Mouse (Mus musculus) liver, adult 2 months (tissue): ENCODE results near the gene Nek7. TPM values are rescaled to one million over a fixed set of nuclear protein-coding genes. Genes with fewer than 3 reads are reported as not detected.
A peak's percentile ranks its signal among the peaks of the same experiment; 100 is the strongest.

ENCODE experiments used
- DNase-seq: peaks from one replicate; pipeline ENCODE4 v3.0.0-alpha.2; 2011; ENCODE audit warnings: low read depth, low spot score; ENCODE audit errors: extremely low read depth
- H3K27ac ChIP-seq: fragments of 200-500 bp; replicated peaks from 2 replicates; pipeline ENCODE4 v1.5.1; 2012; ENCODE audit warnings: low read depth, mild to moderate bottlenecking, control low read depth, inconsistent platforms, low read length; ENCODE audit not compliant: insufficient read depth
- H3K27me3 ChIP-seq: fragments of 200-500 bp; 2 replicates; pipeline ENCODE4 v1.6.1; 2012; ENCODE audit warnings: mild to moderate bottlenecking, moderate library complexity, low read length, inconsistent platforms; ENCODE audit not compliant: control insufficient read depth, insufficient read depth
- H3K36me3 ChIP-seq: fragments of 200-500 bp; 2 replicates; pipeline ENCODE4 v1.6.1; 2012; ENCODE audit warnings: low read length, inconsistent platforms; ENCODE audit not compliant: control insufficient read depth, insufficient read depth
- H3K4me1 ChIP-seq: fragments of 200-500 bp; 2 replicates; pipeline ENCODE4 v1.6.1; 2011; ENCODE audit warnings: low read length; ENCODE audit not compliant: control insufficient read depth, insufficient read depth
- H3K4me3 ChIP-seq: fragments of 200-500 bp; 2 replicates; pipeline ENCODE4 v1.5.1; 2011; ENCODE audit warnings: low read depth, mild to moderate bottlenecking, control low read depth, low read length, moderate library complexity; ENCODE audit not compliant: insufficient read depth
- H3K79me2 ChIP-seq: fragments of 200-500 bp; 2 replicates; pipeline ENCODE4 v1.6.1; 2012; ENCODE audit warnings: inconsistent platforms, mild to moderate bottlenecking, low read length, moderate library complexity; ENCODE audit not compliant: control insufficient read depth, insufficient read depth
- H3K9ac ChIP-seq: fragments of 200-500 bp; 2 replicates; pipeline ENCODE4 v1.6.1; 2012; ENCODE audit warnings: low read depth, mild to moderate bottlenecking, control low read depth, inconsistent platforms, low read length
- CTCF ChIP-seq: fragments of 200-500 bp; IDR thresholded peaks from 2 replicates; pipeline ENCODE4 v1.5.1; 2011; ENCODE audit warnings: low read depth, low read length, control low read depth
- POLR2A ChIP-seq: fragments of 200-500 bp; IDR thresholded peaks from 2 replicates; pipeline ENCODE4 v1.6.1; 2011; ENCODE audit warnings: low read length, control low read depth; ENCODE audit not compliant: insufficient read depth; ENCODE audit errors: extremely low read depth
- WGBS: fragments of 180-500 bp; shearing (Covaris S2); methylation state at CpG from one replicate; pipeline ENCODE4 v1.1.7; 2018; 5-methylcytosine and 5-hydroxymethylcytosine counted together
- polyA plus RNA-seq: library from polyadenylated mRNA; depleted of rRNA; stranded (reverse); fragments of >200 nt; gene quantifications from 2 replicates; pipeline ENCODE4 v1.2.3, GENCODE M21; 2012
- total RNA-seq: library from RNA; depleted of rRNA; stranded (reverse); fragments of >200 nt; gene quantifications from 2 replicates; pipeline ENCODE4 v1.2.3, GENCODE M21; 2014

Gene Nek7
- total and polyA plus RNA-seq, 2 experiments: 6.3 to 31.5 TPM

- no peak for DNase-seq
- WGBS: 90% methylated on average over 3 of the region's 3 CpGs
Measured at GRCm38 (mm10) chr1:138615388-138615787, 4.6 kb downstream of the Nek7 start.

GRCm38 (mm10) chr1:138614552-138615287 is 5.2 kb downstream of the Nek7 start:
- TF ChIP-seq CTCF (no peak), POLR2A (no peak)
- WGBS: 60% methylated on average over 6 of the region's 6 CpGs
- no peak overlapping the region for H3K27ac ChIP-seq
- H3K79me2 ChIP-seq: peaks cover 17% of the 10 kb centered on the region; the same call in 1 of the 2 replicates
- peak; percentile 31 for DNase-seq
- H3K27me3 ChIP-seq: no peaks in the 10 kb centered on the region
- H3K9ac ChIP-seq: no peak overlapping the region
- peaks cover 10% of the 10 kb centered on the region for H3K4me1 ChIP-seq
- H3K36me3 ChIP-seq: peaks cover 7% of the 10 kb centered on the region; the same call in 1 of the 2 replicates
- H3K4me3 ChIP-seq: no peak overlapping the region

More at GRCm38 (mm10) chr1:138615388-138615787, 4.6 kb downstream of the Nek7 start:
- Histone ChIP-seq H3K9ac (no peak overlapping the region), H3K36me3 (peaks cover 7% of the 10 kb centered on the region; the same call in 1 of the 2 replicates), H3K79me2 (peaks cover 17% of the 10 kb centered on the region; the same call in 1 of the 2 replicates), H3K27ac (no peak overlapping the region), H3K4me1 (peaks cover 10% of the 10 kb centered on the region), H3K27me3 (no peaks in the 10 kb centered on the region), H3K4me3 (no peak overlapping the region)
- no peak for TF ChIP-seq POLR2A

- H3K36me3 ChIP-seq: peaks cover 7% of the 10 kb centered on the region; the same call in 1 of the 2 replicates
- TF ChIP-seq POLR2A: no peak
- TF ChIP-seq CTCF: no peak
- no peak overlapping the region for H3K4me3 ChIP-seq
- no peak for DNase-seq
- peaks cover 22% of the 10 kb centered on the region; the same call in 1 of the 2 replicates for H3K79me2 ChIP-seq
- no peak overlapping the region for H3K27ac ChIP-seq
- H3K27me3 ChIP-seq: no peaks in the 10 kb centered on the region
- H3K9ac ChIP-seq: no peak overlapping the region
- WGBS: 15% methylated on average over 1 of the region's 1 CpGs
- H3K4me1 ChIP-seq: peaks cover 18% of the 10 kb centered on the region
Measured at GRCm38 (mm10) chr1:138612177-138612576, 7.8 kb downstream of the Nek7 start.

- DNase-seq: no peak
- WGBS: 26% methylated on average over 12 of the region's 12 CpGs
- H3K27ac ChIP-seq: peak overlapping the region; percentile 69
- H3K79me2 ChIP-seq: peaks cover 14% of the 10 kb centered on the region; the same call in 1 of the 2 replicates
- H3K4me3 ChIP-seq: no peak overlapping the region
- peak overlapping the region; percentile 55 for H3K9ac ChIP-seq
- peaks cover 23% of the 10 kb centered on the region for H3K4me1 ChIP-seq
- TF ChIP-seq CTCF (peak; percentile 20; the same call in 1 of the 2 replicates), POLR2A (no peak)
- no peaks in the 10 kb centered on the region for H3K27me3 ChIP-seq
- H3K36me3 ChIP-seq: peaks cover 3% of the 10 kb centered on the region; the same call in 1 of the 2 replicates
Measured at GRCm38 (mm10) chr1:138609176-138609575, 10.8 kb downstream of the Nek7 start.

GRCm38 (mm10) chr1:138608336-138608735 is 11.6 kb downstream of the Nek7 start:
- H3K4me3 ChIP-seq: no peak overlapping the region
- WGBS: 95% methylated on average over 7 of the region's 7 CpGs
- DNase-seq: no peak
- TF ChIP-seq POLR2A: no peak
- H3K79me2 ChIP-seq: peaks cover 19% of the 10 kb centered on the region; the same call in 1 of the 2 replicates
- no peaks in the 10 kb centered on the region for H3K27me3 ChIP-seq
- H3K36me3 ChIP-seq: 0 out of 2 replicates have a peak, but pooled peaks cover 1% of the 10 kb centered on the region
- no peak overlapping the region; the same call in 1 of the 2 replicates for H3K27ac ChIP-seq
- H3K9ac ChIP-seq: no peak overlapping the region
- H3K4me1 ChIP-seq: peaks cover 28% of the 10 kb centered on the region

- H3K9ac ChIP-seq: no peak overlapping the region
- peaks cover 30% of the 10 kb centered on the region for H3K4me1 ChIP-seq
- no peak for DNase-seq
- TF ChIP-seq CTCF (no peak), POLR2A (no peak)
- H3K27me3 ChIP-seq: no peaks in the 10 kb centered on the region
- H3K27ac ChIP-seq: no peak overlapping the region; the same call in 1 of the 2 replicates
- 72% methylated on average over 7 of the region's 7 CpGs for WGBS
- no peak overlapping the region for H3K4me3 ChIP-seq
- no peaks in the 10 kb centered on the region for H3K36me3 ChIP-seq
- peaks cover 22% of the 10 kb centered on the region; the same call in 1 of the 2 replicates for H3K79me2 ChIP-seq
Measured at GRCm38 (mm10) chr1:138607862-138608261, 12.1 kb downstream of the Nek7 start.
